Mouse (Mus musculus): Measurements from ENCODE around the gene Gm17428.
A peak's percentile ranks its signal among the peaks of the same experiment; 100 is the strongest.
"Not testable (repeated sequence)": the region's sequence is repeated elsewhere in the genome, so short reads cannot be mapped to it uniquely, and the experiment has no call there.

The Gm17428 gene

GRCm38 (mm10) chr14:54976633-54977032 lies at the start of gene Gm17428:
Gene Gm17428 (plus strand): TSS chr14:54976933.
- no peak for DNase-seq (ENCODE audit: low spot score in 2 of 2)

GRCm38 (mm10) chr14:54927296-54927695 lies 49.4 kb upstream of the Gm17428 start:
- DNase-seq (ENCODE audit: low spot score in 2 of 2), result no peak

DNA sequence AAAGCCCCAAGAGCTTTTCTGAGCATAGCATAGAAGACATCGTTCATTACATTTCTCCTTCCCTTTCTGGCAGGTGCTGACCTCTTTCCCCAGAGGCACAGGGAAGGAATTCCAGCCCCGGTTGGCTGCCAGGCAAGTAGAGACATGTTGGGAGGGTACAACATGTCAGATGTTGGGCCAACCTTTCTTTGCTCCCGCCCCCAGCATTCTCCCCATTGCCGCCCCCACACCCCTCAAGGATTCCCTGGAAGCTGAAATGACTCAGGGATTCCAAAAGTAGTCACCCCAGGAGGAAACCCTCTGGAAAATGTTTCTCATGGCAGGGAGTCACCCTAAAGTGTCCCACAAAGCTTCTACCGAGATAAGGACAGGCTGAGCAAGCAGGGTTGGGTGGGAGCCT lies 46.9 kb upstream of the Gm17428 start:
- no peak for DNase-seq (ENCODE audit: low spot score in 2 of 2)

- no peak for DNase-seq (ENCODE audit: low spot score in 2 of 2)
Observed at GRCm38 (mm10) chr14:54930431-54930830, 46.3 kb upstream of the Gm17428 start.

GRCm38 (mm10) chr14:54932645-54933150 lies 44.0 kb upstream of the Gm17428 start, which contains the start of gene Il25:
Gene Il25 (plus strand): TSS chr14:54932695.
- DNase-seq (ENCODE audit: low spot score in 2 of 2), result no peak

DNA sequence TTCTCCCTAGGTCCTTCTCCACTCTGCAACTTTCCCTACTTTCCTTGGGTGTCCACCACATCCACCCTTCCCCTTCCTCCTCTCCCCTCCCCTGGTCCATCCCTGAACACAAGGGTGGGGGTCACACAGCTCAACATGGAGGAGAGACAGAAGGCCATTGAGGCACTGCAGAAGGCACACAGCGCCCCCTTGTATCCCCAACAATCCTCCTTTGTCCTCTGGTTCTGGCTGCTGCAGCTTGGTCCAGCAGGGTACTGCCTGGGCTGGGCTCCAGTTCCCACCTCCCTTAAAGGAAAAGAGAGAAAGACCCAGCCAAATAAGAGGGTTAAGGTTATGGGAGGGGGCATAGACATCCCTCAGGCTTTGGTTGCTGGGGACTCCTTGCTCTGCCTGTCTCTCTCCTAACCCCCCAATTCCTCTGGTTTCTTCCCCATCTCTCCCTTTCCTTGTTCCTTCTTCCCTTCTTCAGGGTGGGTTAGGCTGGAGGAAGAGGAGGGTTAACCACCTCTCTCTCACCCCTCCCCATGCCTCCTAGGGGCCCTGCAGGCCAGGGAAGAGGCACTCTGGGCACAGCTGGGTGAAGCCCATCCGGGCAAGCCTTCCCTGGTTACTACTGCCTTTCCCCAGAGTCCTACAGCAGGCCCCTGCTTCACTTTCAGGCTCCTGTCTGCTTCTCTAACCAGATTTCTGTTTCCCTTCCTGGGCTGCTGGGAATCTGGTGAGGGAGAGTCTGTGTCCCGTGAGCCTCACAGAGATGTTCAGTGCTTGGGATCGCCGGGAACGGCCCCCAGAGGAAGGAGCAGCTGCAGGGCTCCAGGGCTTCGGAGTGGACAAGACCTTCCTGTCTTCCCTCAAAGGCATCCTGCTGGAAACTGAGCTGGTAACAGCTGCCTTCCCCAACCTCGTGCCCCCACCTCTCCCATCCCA lies 40.6 kb upstream of the Gm17428 start, which contains the start of gene Cmtm5:
Cmtm5 (plus strand) TSS at position 358 of the 927 bp plus-strand sequence.
- DNase-seq (ENCODE audit: low spot score in 2 of 2), result peak; percentile 76 to 81

DNA sequence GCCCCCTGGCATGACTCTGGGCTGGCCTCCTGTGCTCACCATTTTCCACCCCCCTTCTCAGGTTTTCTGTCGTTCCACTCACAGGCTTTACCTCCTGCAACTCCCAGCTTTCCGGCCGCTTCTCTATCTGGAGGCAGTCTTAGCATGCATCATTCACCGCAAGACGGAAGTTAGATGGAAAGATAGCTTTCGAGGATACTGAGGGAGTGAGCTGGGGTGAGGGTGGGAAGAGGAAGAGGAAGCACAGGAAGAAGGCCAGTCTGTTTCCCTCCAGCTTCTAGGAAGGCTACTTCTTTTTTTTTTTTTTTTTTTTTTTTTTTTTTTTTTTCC lies 39.9 kb upstream of the Gm17428 start:
- DNase-seq (ENCODE audit: low spot score in 2 of 2), result no peak

DNA sequence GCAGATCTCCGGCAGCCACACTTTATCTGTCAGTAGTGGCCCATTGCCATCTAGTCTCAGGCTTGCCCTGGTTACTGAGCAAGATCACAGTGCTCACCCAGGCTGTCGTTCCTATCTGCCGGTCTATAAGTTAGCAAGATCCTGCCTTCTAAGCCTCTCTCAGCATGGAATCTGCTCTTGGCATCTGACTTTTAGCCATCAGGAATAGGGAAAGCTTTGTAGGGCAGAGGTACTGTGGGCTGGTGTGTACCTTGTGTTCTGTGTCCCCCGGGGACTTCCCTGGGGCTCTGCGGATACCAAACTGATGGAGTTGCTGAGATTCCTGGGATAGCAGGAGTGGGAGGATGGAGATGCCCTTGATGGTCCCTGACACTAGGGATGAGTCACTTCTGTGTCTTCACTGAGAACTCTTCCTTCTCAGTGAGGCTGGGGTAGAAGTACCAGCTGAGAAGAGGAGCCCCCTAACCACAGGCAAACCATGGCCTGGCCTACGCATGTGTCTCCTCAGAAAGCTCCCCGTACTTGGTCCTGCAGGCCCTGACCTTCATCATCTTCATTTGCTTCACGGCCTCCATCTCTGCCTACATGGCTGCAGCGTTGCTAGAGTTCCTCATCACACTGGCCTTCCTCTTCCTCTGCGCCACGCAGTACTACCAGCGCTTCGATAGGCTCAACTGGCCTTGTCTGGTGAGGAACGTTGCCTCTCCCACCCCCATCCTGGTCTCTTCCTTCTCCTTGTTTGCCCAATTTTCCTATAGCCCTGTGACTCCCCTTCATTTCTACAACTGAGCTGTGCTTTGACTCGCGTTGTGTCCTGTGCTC lies 39.2 kb upstream of the Gm17428 start:
- no peak for DNase-seq (ENCODE audit: low spot score in 2 of 2)

- no peak for DNase-seq (ENCODE audit: low spot score in 2 of 2)
Observed at GRCm38 (mm10) chr14:54938431-54939219, 38.1 kb upstream of the Gm17428 start.

DNA sequence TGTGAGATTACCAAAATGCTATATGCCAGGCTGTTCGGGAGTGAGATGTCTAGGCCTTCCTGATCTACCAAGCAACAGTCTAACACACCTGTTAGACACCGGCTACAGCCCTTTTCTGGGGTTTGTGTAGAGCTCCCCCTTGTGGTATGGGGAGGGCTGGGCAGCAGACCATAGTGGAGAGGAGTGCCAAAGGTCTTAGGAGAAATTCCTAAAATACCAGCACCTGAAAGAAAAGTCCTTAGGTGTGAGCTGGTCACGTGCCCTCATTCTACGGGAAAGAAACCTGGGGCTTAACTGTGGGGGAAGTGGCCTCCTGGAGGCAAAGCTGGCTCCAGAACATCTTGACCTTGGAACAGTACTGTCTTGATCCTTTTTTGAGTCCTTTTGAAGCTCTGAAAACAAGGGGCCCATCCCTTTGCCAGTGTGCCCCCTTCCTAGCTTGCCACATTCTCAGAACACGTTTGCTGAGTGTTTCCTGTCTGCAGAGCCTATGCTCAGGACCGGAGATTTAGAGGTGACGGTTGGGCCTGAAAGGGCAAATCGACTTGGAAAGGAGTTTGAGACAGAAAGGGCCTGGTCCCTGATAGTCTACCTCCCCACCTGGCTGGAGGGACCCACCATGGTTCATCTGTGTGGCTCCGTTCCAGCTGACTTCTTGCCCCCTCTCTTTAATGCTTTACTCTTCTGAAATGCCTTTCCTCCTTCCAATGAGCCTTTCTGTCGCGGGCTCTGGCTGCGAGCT lies 37.1 kb upstream of the Gm17428 start:
- peak in 1 of 2 experiments; percentile 49 for DNase-seq (ENCODE audit: low spot score in 2 of 2)

- no peak for DNase-seq (ENCODE audit: low spot score in 2 of 2)
Observed at GRCm38 (mm10) chr14:54940176-54940530, 36.6 kb upstream of the Gm17428 start.

GRCm38 (mm10) chr14:54941024-54941978 lies 35.4 kb upstream of the Gm17428 start:
- DNase-seq (ENCODE audit: low spot score in 2 of 2), result no peak

DNA sequence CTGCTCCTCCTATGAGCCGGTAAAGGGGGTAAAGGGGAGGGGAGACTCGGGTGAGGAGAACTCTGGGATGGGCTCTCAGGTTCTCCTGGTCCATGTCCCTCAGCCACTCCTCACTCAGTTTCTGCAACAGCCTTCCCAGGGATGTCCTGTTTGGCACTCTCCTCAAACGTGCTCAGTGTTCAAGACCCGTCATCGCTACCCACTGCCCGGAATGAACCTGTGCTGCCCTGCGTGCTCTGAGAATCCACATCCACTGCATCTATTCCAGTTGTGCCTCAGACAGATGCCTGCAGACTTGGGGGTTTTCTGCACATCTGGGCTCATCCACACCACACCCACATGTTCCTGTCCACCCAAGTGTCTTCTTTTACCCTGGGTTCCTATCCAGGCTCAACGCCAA lies 34.3 kb upstream of the Gm17428 start:
- no peak for DNase-seq (ENCODE audit: low spot score in 2 of 2)

- DNase-seq (ENCODE audit: low spot score in 2 of 2), result no peak
Observed at GRCm38 (mm10) chr14:54943971-54944370, 32.8 kb upstream of the Gm17428 start.

GRCm38 (mm10) chr14:54944939-54945338 lies 31.8 kb upstream of the Gm17428 start:
- no peak for DNase-seq (ENCODE audit: low spot score in 2 of 2)

- DNase-seq (ENCODE audit: low spot score in 2 of 2), result no peak
Observed at GRCm38 (mm10) chr14:54945975-54946704, 30.6 kb upstream of the Gm17428 start.

DNA sequence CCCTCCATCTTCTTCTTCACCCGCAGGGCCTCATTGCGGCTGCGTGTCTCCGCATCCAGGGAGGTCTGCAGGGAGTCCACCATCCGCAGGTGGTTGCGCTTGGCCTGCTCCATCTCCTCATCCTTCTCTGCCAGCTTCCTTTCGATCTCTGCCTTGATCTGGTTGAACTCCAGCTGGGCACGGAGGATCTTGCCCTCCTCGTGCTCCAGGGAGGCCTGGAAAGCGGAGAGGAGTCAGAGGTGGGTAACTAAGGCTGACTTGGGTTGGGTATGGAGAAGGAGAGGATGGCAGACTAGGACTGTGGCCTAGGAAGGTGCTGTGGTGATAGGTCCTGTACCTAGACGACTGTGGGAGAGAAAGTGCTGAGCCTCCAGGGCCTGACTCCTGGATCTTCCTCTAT lies 29.7 kb upstream of the Gm17428 start:
- not testable (repeated sequence) for DNase-seq (ENCODE audit: low spot score in 2 of 2)

DNA sequence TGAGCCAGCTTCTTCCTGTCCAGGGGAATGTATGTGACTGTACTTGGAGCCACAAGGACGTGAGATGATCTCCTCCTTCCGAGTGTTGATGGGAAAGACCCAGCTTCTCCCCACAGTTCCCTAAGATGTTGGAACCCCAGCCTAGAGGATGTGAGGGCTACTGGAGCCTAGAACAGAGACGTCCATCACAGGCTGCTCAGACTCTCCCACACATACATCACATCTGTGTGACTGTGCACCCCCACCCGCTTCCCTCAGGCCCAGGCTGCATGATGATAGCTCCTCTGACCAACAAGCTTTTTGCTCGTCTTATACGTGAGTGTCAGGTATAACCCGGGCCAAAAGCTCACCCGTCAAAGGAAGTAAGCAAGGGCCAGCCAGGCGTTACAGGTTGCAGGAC lies 28.0 kb upstream of the Gm17428 start:
- DNase-seq (ENCODE audit: low spot score in 2 of 2), result no peak

GRCm38 (mm10) chr14:54950493-54950892 lies 26.2 kb upstream of the Gm17428 start:
- no peak for DNase-seq (ENCODE audit: low spot score in 2 of 2)

All from left cerebral cortex, adult 9 months (tissue).